Mouse (Mus musculus): ENCODE data around the gene Tigd2. TPM values are rescaled to one million over a fixed set of nuclear protein-coding genes. Genes with fewer than 3 reads are reported as not detected.
"Not testable (repeated sequence)": the region's sequence is repeated elsewhere in the genome, so short reads cannot be mapped to it uniquely, and the experiment has no call there.

Gene Tigd2
- polyA plus RNA-seq, 1 experiment = not detected

DNA sequence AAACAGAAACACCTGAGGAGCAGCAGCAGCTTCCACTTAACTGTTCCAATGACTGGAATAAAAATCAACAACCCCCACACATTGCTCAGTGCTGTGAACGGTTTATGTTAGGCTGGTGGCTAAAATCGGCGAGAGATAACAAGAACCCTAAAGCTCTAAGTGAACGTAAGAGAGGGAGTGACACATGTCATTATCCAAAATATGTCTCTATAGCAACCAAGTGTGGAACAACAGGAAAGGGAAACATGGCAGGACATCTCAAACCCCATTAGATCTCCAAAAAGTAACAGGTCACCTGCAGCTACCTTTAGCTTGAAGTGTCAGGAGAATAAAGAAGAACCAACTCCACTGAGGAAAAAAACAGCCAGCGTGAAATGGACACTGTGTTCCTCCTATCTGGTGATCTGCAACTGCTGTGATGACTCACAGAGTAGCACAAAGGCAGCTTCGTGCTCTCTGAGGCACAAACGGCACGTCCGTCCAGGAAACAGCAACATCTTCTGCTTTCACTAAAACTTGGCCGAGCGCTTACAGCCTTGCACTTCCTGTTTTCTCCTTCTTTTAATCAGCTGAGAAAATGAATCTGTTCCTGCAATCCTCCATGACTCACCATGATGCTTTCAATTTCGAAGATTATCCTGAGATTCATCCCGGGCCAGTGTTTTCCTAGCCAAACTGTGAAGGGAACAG is 23.5 kb upstream of the Tigd2 start:
- H3K4me1 ChIP-seq (ENCODE audit: control insufficient read depth, insufficient read depth, low read length) = no peaks in the 10 kb centered on the region
- no peak overlapping the region for H3K4me3 ChIP-seq (ENCODE audit: insufficient read depth, low read depth, low read length)
- TF ChIP-seq CTCF (IDR thresholded peaks at IDR 0.05; ENCODE audit: insufficient read depth, low read depth, low read length) (no peak), POLR2A (IDR thresholded peaks at IDR 0.05; ENCODE audit: insufficient read depth, low read depth, low read length) (no peak)
- 63% methylated on average over 13 of the region's 13 CpGs for WGBS
- no peak overlapping the region for H3K27ac ChIP-seq (ENCODE audit: insufficient read depth, low read depth, low read length)

DNA sequence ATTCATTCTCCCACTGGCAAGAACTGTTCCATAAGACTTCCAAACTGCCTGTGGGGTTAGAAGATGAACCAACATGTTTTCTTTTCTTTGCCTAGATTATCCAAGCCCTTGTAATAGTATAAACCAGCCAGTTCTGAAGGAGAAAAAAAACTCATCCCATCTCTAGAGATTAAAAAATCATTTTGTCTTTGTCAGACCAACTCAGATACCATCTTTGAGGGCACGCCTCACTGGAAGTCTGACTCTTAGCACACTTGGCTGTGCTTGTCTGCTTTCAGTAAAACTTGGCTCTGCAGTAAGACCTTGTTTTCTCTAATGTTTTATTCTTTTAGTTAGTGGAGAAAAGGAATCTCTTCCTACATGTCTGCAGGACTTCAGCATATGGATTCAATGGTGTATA is 18.7 kb upstream of the Tigd2 start:
- 91% methylated on average over 1 of the region's 1 CpGs for WGBS
- no peak for TF ChIP-seq CTCF (IDR thresholded peaks at IDR 0.05; ENCODE audit: insufficient read depth, low read depth, low read length)
- no peak for TF ChIP-seq POLR2A (IDR thresholded peaks at IDR 0.05; ENCODE audit: insufficient read depth, low read depth, low read length)
- H3K27ac ChIP-seq (ENCODE audit: insufficient read depth, low read depth, low read length) = no peak overlapping the region
- no peak overlapping the region for H3K4me3 ChIP-seq (ENCODE audit: insufficient read depth, low read depth, low read length)
- no peaks in the 10 kb centered on the region for H3K4me1 ChIP-seq (ENCODE audit: control insufficient read depth, insufficient read depth, low read length)

DNA sequence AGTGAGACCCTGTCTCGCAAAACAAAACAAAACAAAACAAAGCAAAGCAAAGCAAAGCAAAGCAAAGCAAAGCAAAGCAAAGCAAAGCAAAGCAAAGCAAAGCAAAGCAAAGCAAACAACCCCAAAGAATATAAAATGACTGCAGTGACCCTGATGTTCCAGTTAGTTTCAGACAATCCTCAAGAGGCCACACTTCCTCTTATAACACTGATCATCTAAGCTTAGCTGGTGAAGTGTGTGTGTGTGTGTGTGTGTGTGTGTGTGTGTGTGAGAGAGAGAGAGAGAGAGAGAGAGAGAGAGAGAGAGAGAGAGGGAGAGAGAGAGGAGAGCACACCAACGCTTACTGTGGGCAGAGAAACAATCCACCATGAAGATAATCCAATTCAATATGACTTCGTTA is 14.2 kb upstream of the Tigd2 start:
- not testable (repeated sequence) for H3K4me3 ChIP-seq (ENCODE audit: insufficient read depth, low read depth, low read length); H3K27ac ChIP-seq (ENCODE audit: insufficient read depth, low read depth, low read length); H3K4me1 ChIP-seq (ENCODE audit: control insufficient read depth, insufficient read depth, low read length)
- WGBS = 70% methylated on average over 3 of the region's 3 CpGs

DNA sequence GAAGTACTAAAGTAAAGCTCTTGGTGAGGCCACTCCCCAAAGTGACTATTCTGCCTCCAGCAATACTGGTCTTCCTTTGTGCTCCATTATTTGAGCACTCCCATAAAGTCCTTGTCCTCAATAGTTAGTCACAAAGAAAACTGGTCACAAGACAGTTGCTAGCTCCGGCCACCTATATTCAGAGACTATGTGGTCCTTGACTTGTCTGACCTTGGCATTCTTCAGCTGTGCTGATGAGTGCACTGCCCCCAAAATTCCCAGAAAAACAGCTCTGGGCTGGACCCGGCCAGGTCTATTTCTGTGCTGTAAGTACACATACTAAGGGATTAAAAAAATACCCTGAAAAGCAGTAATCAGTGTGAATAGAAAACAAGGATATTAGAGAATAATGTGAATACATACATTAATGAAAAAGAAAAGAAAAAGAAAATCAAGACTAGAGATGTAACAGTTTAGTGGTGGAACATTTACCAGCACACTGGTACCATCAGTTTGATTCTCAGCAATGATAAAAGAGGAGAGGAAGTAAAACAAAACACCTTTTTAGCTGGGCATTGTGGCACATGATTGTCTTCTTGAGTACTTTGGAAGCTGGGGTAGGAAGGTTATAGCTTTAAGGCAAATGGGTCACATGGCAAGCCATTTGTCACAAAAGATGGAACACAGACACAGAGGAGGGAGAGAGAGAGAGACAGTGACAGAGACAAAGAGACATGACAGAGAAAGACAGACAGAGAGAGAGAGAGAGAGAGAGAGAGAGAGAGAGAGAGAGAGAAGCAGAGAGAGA is 12.6 kb upstream of the Tigd2 start:
- Histone ChIP-seq H3K27ac (ENCODE audit: insufficient read depth, low read depth, low read length) (no peak overlapping the region), H3K4me3 (ENCODE audit: insufficient read depth, low read depth, low read length) (no peak overlapping the region), H3K4me1 (ENCODE audit: control insufficient read depth, insufficient read depth, low read length) (no peaks in the 10 kb centered on the region)
- WGBS = 65% methylated on average over 2 of the region's 2 CpGs
- TF ChIP-seq CTCF (IDR thresholded peaks at IDR 0.05; ENCODE audit: insufficient read depth, low read depth, low read length) (no peak), POLR2A (IDR thresholded peaks at IDR 0.05; ENCODE audit: insufficient read depth, low read depth, low read length) (no peak)

DNA sequence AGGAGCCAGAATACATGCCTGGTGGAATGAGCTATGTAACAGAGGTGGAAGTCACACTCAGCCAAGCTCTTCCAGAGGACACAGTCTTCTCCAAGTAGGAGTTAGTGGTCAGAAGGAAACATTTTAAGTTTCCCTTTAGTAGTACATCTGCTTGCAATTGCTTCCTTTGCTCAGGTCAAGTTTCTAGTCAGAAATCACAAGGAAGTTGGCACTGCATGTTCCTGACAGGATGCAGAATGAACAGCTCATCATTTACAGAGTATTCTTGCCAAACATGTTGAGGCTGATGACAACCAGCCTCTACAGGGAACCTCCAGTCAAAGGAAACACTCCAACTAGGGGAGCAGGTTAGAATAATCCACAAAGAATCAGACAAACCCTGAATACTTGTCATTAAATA is 11.9 kb upstream of the Tigd2 start:
- TF ChIP-seq CTCF (IDR thresholded peaks at IDR 0.05; ENCODE audit: insufficient read depth, low read depth, low read length) = no peak
- TF ChIP-seq POLR2A (IDR thresholded peaks at IDR 0.05; ENCODE audit: insufficient read depth, low read depth, low read length) = no peak
- Histone ChIP-seq H3K4me3 (ENCODE audit: insufficient read depth, low read depth, low read length) (no peak overlapping the region), H3K4me1 (ENCODE audit: control insufficient read depth, insufficient read depth, low read length) (no peaks in the 10 kb centered on the region), H3K27ac (ENCODE audit: insufficient read depth, low read depth, low read length) (no peak overlapping the region)

DNA sequence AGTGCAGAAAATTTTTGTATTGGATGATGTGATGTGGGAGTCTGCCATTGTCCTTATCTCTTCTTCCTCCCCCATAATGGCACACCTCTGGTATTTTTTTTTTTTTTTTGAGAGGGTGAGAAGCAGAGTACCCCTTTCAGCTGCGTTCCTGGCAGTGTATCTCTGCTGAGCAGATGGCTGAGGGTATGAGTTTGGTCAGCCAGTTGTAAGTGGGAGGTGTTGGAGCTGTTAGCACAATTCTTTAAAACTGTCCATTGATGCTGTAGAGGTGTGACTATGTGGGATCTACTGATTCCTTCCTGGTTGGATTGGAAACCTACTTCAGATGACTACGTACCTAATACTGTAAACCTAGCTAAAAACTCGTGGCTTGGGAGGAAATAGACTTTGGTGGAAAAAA is 10.3 kb upstream of the Tigd2 start:
- WGBS = 81% methylated on average over 3 of the region's 3 CpGs
- no peak for TF ChIP-seq POLR2A (IDR thresholded peaks at IDR 0.05; ENCODE audit: insufficient read depth, low read depth, low read length)
- no peak for TF ChIP-seq CTCF (IDR thresholded peaks at IDR 0.05; ENCODE audit: insufficient read depth, low read depth, low read length)
- no peaks in the 10 kb centered on the region for H3K4me1 ChIP-seq (ENCODE audit: control insufficient read depth, insufficient read depth, low read length)
- no peak overlapping the region for H3K27ac ChIP-seq (ENCODE audit: insufficient read depth, low read depth, low read length)
- no peak overlapping the region for H3K4me3 ChIP-seq (ENCODE audit: insufficient read depth, low read depth, low read length)

DNA sequence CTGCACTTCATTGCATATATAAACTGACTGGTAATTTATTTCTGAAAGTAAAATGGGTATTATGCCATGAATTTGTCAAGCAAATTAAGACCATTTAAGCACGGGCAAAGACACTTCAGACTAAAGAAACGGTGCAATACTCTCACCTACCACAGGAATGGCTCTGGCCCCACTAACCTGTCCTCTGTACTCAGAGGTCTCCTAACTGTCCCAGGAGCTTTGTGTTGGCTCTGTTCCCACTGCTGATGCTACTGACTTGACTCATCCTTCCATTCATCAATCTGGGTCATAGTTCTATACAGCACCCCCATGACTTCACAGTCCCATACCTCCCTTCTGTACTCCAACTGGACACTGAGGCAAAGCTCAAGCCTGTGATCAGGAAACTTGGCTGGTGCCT is 9.6 kb upstream of the Tigd2 start:
- Histone ChIP-seq H3K4me3 (ENCODE audit: insufficient read depth, low read depth, low read length) (no peak overlapping the region), H3K27ac (ENCODE audit: insufficient read depth, low read depth, low read length) (no peak overlapping the region), H3K4me1 (ENCODE audit: control insufficient read depth, insufficient read depth, low read length) (no peaks in the 10 kb centered on the region)
- WGBS = 86% methylated on average over 2 of the region's 2 CpGs
- TF ChIP-seq POLR2A (IDR thresholded peaks at IDR 0.05; ENCODE audit: insufficient read depth, low read depth, low read length) = no peak
- no peak for TF ChIP-seq CTCF (IDR thresholded peaks at IDR 0.05; ENCODE audit: insufficient read depth, low read depth, low read length)

DNA sequence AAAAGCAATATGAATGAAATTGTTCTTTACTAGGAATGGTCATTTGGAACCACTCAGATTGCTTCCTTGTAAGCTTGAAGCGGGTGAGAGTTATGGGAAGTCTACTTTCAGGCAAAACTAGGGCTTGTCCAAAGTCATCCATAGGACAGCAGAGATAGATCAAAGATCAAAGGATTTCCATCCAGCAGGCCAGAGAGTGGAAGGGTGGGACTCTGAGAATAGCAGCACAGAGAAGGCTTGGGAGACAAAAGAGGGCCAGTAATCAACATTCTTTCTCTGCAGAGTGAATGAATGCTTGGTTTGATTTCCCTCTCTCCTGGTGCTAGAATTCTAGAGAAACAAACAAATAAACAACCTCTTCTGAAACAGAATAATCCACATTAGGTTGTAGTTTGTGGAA is 1.1 kb upstream of the Tigd2 start:
- TF ChIP-seq POLR2A (IDR thresholded peaks at IDR 0.05; ENCODE audit: insufficient read depth, low read depth, low read length) = no peak
- TF ChIP-seq CTCF (IDR thresholded peaks at IDR 0.05; ENCODE audit: insufficient read depth, low read depth, low read length) = no peak
- Histone ChIP-seq H3K27ac (ENCODE audit: insufficient read depth, low read depth, low read length) (no peak overlapping the region), H3K4me1 (ENCODE audit: control insufficient read depth, insufficient read depth, low read length) (no peaks in the 10 kb centered on the region), H3K4me3 (ENCODE audit: insufficient read depth, low read depth, low read length) (no peak overlapping the region)
- 100% methylated on average over 1 of the region's 1 CpGs for WGBS

DNA sequence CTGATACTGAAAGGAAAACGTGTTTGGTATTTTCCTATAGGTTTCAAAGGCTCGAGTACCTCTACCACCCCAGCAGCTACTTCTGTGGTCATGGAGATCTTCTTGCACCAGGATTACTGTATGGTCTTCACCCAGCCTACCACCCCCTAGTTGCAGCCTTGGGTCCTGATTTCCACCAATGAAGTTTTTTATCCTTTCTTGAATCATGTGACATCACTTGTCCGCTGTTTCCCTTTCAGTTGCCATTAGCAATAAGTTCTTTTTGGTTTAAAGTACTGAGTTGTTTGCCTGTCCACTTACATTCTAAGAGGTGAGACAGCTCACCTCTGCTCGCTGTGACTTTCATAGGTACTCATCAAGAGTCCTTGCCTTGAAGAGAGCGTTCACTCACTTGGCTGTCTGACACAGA is 633 bp downstream of the Tigd2 start:
- WGBS = 13% methylated on average over 5 of the region's 5 CpGs
- Histone ChIP-seq H3K27ac (ENCODE audit: insufficient read depth, low read depth, low read length) (no peak overlapping the region), H3K4me1 (ENCODE audit: control insufficient read depth, insufficient read depth, low read length) (no peaks in the 10 kb centered on the region), H3K4me3 (ENCODE audit: insufficient read depth, low read depth, low read length) (peak overlapping the region; percentile 88)
- TF ChIP-seq POLR2A (IDR thresholded peaks at IDR 0.05; ENCODE audit: insufficient read depth, low read depth, low read length) (no peak), CTCF (IDR thresholded peaks at IDR 0.05; ENCODE audit: insufficient read depth, low read depth, low read length) (no peak)

Data from olfactory bulb, adult 2 months (tissue).